Mouse (Mus musculus) monocyte, adult 2 months (primary cell): Measurements from ENCODE around the gene Olfr741.

Experiments
- DNase-seq, 2 experiments: peaks; one replicate each; pipeline ENCODE4 v3.0.0; 2022; ENCODE audit warnings: low spot score in 2 of 2, low read depth in 1 of 2

Olfr741 gene

DNA sequence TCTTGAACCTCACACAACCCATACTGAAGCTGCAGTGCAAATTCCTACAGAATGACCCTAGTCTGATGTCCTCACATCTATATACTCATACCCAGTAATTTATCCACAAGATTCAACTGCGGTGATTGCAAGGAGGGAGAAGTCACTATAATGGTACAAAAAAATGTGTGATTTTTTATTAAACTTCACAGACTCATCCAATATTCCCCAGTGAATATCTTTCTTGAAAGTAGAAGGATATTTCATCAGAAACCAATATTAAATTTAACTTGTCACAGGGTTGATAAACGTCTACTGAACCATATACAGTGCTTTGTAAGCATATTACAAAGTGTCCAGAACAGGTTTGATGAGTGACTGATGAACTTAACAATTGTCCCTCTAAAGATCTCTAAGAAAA, at the start of gene Olfr741:
Olfr741 (plus strand) TSS at position 301 of the 400 bp plus-strand sequence.
- DNase-seq: no peak

DNA sequence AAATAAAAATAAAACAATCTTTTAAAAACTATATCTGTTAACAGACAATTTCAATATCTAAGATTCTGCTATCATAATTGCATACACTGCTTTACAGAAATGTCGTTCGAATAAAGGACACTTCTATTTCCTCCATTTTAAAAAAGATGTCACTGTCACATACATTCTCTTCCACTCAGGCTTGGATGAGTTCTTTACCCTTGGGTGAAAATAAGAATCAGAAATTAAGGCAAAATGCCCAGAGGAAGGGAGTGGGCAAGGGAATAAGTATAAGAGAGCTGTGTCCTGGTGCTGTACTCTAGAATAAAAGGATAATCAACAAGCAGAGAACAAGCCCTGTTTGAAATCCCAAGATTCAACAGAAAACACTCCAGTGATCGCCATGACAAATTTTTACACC, 27.3 kb upstream of the Olfr741 start, which contains the start of gene Olfr740:
Olfr740 (plus strand) TSS at position 301 of the 400 bp plus-strand sequence.
- DNase-seq: no peak

DNA sequence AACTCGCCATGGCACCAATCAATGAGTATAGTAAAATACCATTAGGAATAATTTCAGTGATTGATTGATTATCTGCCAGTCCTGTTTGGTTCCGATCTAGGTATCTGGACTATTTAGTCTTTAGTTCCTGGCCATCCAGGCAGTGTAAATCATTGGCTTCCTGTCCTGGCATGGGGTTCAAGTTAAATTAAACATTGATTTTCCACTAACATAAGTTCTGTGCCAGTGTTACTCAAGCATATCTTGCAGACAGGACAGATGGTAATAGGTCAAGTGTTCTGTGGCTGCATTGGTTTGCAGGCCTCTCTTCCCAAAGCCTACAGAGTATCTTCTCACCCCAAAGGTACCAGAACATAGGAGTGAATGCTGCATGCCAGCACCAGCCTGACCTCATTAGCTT, 5.9 kb downstream of the Olfr741 start:
- DNase-seq: no peak

DNA sequence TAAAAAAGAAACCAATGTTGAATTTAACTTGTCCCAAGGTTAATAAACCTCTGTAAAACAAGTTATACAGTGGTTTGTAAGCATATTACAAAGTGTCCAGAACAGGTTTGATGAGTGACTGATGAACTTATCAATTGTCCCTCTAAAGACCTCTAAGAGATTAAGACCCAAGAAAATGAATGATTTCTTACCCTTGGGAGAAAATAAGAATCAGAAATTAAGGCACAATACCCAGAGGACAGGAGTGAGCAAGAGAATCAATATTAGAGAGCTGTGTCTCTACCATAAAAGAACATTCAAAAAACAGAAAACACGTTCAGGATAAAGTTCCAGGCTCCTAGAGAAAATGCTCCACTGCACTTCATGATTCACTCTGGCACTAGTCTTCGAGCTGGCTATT, 30.8 kb downstream of the Olfr741 start, which contains the start of gene Olfr742:
Olfr742 (plus strand) TSS at position 301 of the 400 bp plus-strand sequence.
- DNase-seq: no peak

DNA sequence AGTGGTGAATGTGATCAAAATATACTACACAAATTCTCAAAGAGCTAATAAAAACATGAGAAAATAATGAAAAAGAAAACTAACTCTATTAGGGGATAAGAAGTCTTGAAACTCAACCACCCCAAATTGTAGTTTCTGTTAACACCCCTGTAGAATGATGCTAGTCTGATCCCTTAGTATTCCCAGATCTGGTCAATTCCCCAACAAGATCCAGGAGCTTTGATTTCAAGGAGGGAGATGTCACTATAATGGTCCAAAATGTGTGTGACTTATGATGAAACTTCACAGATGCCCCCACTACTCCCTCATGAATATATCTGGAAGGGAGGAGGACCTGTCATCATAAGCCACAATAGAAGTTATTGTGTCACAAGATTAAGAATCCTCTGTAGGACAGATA, 49.0 kb downstream of the Olfr741 start, which contains the start of gene Olfr743:
Olfr743 (plus strand) TSS at position 301 of the 400 bp plus-strand sequence.
- DNase-seq: no peak
